Mouse (Mus musculus) midbrain, postnatal 0 days (tissue): ENCODE data around the gene Rcn1. TPM values are rescaled to one million over a fixed set of nuclear protein-coding genes. Genes with fewer than 3 reads are reported as not detected.
A peak's percentile ranks its signal among the peaks of the same experiment; 100 is the strongest.

Experiments used
- ATAC-seq: fragments of 200-750 bp; cut with Nextera tagmentation; 2 replicates; pipeline ENCODE4 v1.8.0; 2017; ENCODE audit warnings: moderate number of reproducible peaks, mild to moderate bottlenecking, moderate TSS enrichment, moderate library complexity; ENCODE audit not compliant: low FRiP score
- DNase-seq: peaks from one replicate; pipeline ENCODE4 v3.0.0-alpha.2; 2015; ENCODE audit warnings: low spot score
- H3K27ac ChIP-seq: fragments of 300-500 bp; sonication (generic); 2 replicates; pipeline ENCODE4 v1.5.1; 2014; ENCODE audit warnings: low read depth, mild to moderate bottlenecking, low read length, mixed read lengths
- H3K27me3 ChIP-seq: fragments of 300-500 bp; sonication (generic); 2 replicates; pipeline ENCODE4 v1.6.1; 2014; ENCODE audit warnings: low read length, control low read depth, mixed read lengths; ENCODE audit not compliant: insufficient read depth
- H3K36me3 ChIP-seq: fragments of 300-500 bp; sonication (generic); 2 replicates; pipeline ENCODE4 v1.6.1; 2014; ENCODE audit warnings: low read length, control low read depth, mixed read lengths; ENCODE audit not compliant: insufficient read depth
- H3K4me1 ChIP-seq: fragments of 300-500 bp; sonication (generic); 2 replicates; pipeline ENCODE4 v1.6.1; 2014; ENCODE audit warnings: mild to moderate bottlenecking, control low read depth, antibody characterized with exemption, low read length, mixed read lengths; ENCODE audit not compliant: insufficient read depth
- H3K4me2 ChIP-seq: fragments of 300-500 bp; sonication (generic); 2 replicates; pipeline ENCODE4 v1.6.1; 2014; ENCODE audit warnings: low read depth, mild to moderate bottlenecking, low read length, mixed read lengths; ENCODE audit not compliant: poor library complexity, severe bottlenecking
- H3K4me3 ChIP-seq: fragments of 300-500 bp; sonication (generic); 2 replicates; pipeline ENCODE4 v1.5.1; 2014; ENCODE audit warnings: low read depth, mild to moderate bottlenecking, low read length, moderate library complexity
- H3K9ac ChIP-seq: fragments of 300-500 bp; sonication (generic); replicated peaks from 2 replicates; pipeline ENCODE4 v1.6.1; 2014; ENCODE audit warnings: mild to moderate bottlenecking, low read length, moderate library complexity, mixed read lengths; ENCODE audit not compliant: poor library complexity, severe bottlenecking
- H3K9me3 ChIP-seq: fragments of 300-500 bp; sonication (generic); 2 replicates; pipeline ENCODE4 v1.6.1; 2016; ENCODE audit warnings: low read length, control low read depth
- CTCF ChIP-seq: IDR thresholded peaks from 2 replicates; pipeline ENCODE4 v1.5.1; 2016; ENCODE audit warnings: antibody characterized with exemption, mild to moderate bottlenecking
- WGBS: fragments of 180-500 bp; shearing (Covaris S2); extraction: QIAGEN DNeasy Blood & Tissue Kit; methylation state at CpG from one replicate; pipeline ENCODE4 v1.1.7; 2014; 5-methylcytosine and 5-hydroxymethylcytosine counted together
- polyA plus RNA-seq: library from polyadenylated mRNA; unstranded; fragments of >200 nt; fragmentation: Nextera tagmentation; extraction: Ambion mirVana; gene quantifications from 2 replicates; pipeline ENCODE4 v1.2.1, GENCODE M21; 2015
- total RNA-seq: library from RNA; depleted of rRNA; stranded (reverse); fragments of >200 nt; gene quantifications from 2 replicates; pipeline ENCODE4 v1.2.3, GENCODE M21; 2014

Rcn1 gene
- total and polyA plus RNA-seq, 2 experiments from 2014 or later: 31.0 to 58.3 TPM

- Histone ChIP-seq H3K27me3 (no peaks in the 10 kb centered on the region), H3K27ac (no peak overlapping the region; the same call in 1 of the 2 replicates), H3K4me3 (no peak overlapping the region), H3K4me1 (peaks cover 10% of the 10 kb centered on the region; the same call in 1 of the 2 replicates), H3K9ac (no peak overlapping the region), H3K9me3 (no peaks in the 10 kb centered on the region), H3K36me3 (no peaks in the 10 kb centered on the region), H3K4me2 (no peak overlapping the region)
- TF ChIP-seq CTCF: no peak
- WGBS: 15% methylated on average over 8 of the region's 8 CpGs
- ATAC-seq (peak; percentile 70), DNase-seq (peak; percentile 73)
Observed at GRCm38 (mm10) chr2:105416660-105417348, 17.7 kb upstream of the Rcn1 start.

GRCm38 (mm10) chr2:105416046-105416659, 17.0 kb upstream of the Rcn1 start:
- no peak for TF ChIP-seq CTCF
- ATAC-seq (peak; percentile 84), DNase-seq (peak; percentile 62)
- H3K9ac ChIP-seq: no peak overlapping the region
- H3K9me3 ChIP-seq: no peaks in the 10 kb centered on the region
- peaks cover 10% of the 10 kb centered on the region; the same call in 1 of the 2 replicates for H3K4me1 ChIP-seq
- no peak overlapping the region for H3K4me3 ChIP-seq
- no peak overlapping the region for H3K27ac ChIP-seq
- 37% methylated on average over 7 of the region's 7 CpGs for WGBS
- H3K4me2 ChIP-seq: no peak overlapping the region
- H3K36me3 ChIP-seq: no peaks in the 10 kb centered on the region
- H3K27me3 ChIP-seq: no peaks in the 10 kb centered on the region

- ATAC-seq (no peak), DNase-seq (no peak)
- peaks cover 10% of the 10 kb centered on the region; the same call in 1 of the 2 replicates for H3K4me1 ChIP-seq
- WGBS: 68% methylated on average over 2 of the region's 2 CpGs
- H3K27me3 ChIP-seq: no peaks in the 10 kb centered on the region
- no peak overlapping the region for H3K9ac ChIP-seq
- H3K4me2 ChIP-seq: no peak overlapping the region
- H3K27ac ChIP-seq: no peak overlapping the region
- H3K9me3 ChIP-seq: no peaks in the 10 kb centered on the region
- no peaks in the 10 kb centered on the region for H3K36me3 ChIP-seq
- no peak overlapping the region for H3K4me3 ChIP-seq
- TF ChIP-seq CTCF: no peak
Observed at GRCm38 (mm10) chr2:105414309-105414708, 15.2 kb upstream of the Rcn1 start.

- H3K4me2 ChIP-seq: no peak overlapping the region
- H3K27ac ChIP-seq: no peak overlapping the region
- H3K9ac ChIP-seq: no peak overlapping the region
- no peak for TF ChIP-seq CTCF
- H3K4me3 ChIP-seq: no peak overlapping the region
- H3K4me1 ChIP-seq: no peaks in the 10 kb centered on the region
- no peaks in the 10 kb centered on the region for H3K27me3 ChIP-seq
- 100% methylated on average over 1 of the region's 1 CpGs for WGBS
- ATAC-seq: no peak
- H3K36me3 ChIP-seq: no peaks in the 10 kb centered on the region
- DNase-seq: no peak
- H3K9me3 ChIP-seq: no peaks in the 10 kb centered on the region
Observed at GRCm38 (mm10) chr2:105409253-105409652, 10.1 kb upstream of the Rcn1 start.

GRCm38 (mm10) chr2:105408511-105408910, 9.4 kb upstream of the Rcn1 start:
- no peaks in the 10 kb centered on the region for H3K4me1 ChIP-seq
- ATAC-seq (peak; percentile 38; the same call in 1 of the 2 replicates), DNase-seq (peak; percentile 70)
- no peaks in the 10 kb centered on the region for H3K36me3 ChIP-seq
- no peaks in the 10 kb centered on the region for H3K9me3 ChIP-seq
- no peak overlapping the region for H3K9ac ChIP-seq
- 76% methylated on average over 4 of the region's 4 CpGs for WGBS
- H3K4me3 ChIP-seq: no peak overlapping the region
- H3K27ac ChIP-seq: no peak overlapping the region
- no peak for TF ChIP-seq CTCF
- H3K27me3 ChIP-seq: no peaks in the 10 kb centered on the region
- no peak overlapping the region for H3K4me2 ChIP-seq

GRCm38 (mm10) chr2:105402180-105402579, 3.1 kb upstream of the Rcn1 start:
- Histone ChIP-seq H3K9ac (no peak overlapping the region), H3K27me3 (0 out of 2 replicates have a peak, but pooled peaks cover 8% of the 10 kb centered on the region), H3K4me1 (no peaks in the 10 kb centered on the region; the same call in 1 of the 2 replicates), H3K27ac (no peak overlapping the region), H3K4me2 (no peak overlapping the region), H3K9me3 (no peaks in the 10 kb centered on the region), H3K4me3 (no peak overlapping the region), H3K36me3 (no peaks in the 10 kb centered on the region)
- ATAC-seq (no peak), DNase-seq (no peak)
- TF ChIP-seq CTCF: no peak
- WGBS: 91% methylated on average over 2 of the region's 2 CpGs
